ENCODE assay signal across 15 mouse cellular contexts in genomic region chr11:85529531-85530285, GRCm38 (mm10).
DNase-seq lines count a peak whose midpoint lies in the region; ATAC-seq and TF ChIP-seq lines count a peak whose summit lies in the region.
"Had no signal": no experiment of that assay in that cellular context is flagged by ENCODE, and none has a peak within 500 bp of the region (broad histone marks: within the 10 kb centered on the region; RNA-seq: fewer than 3 reads in every experiment).

No protein-coding gene starts in this region.

- H3K27me3 ChIP-seq in liver, adult 2 months (ENCODE audit: control insufficient read depth, insufficient read depth, low read length) = no peaks in the 10 kb centered on the region
- H3K27me3 ChIP-seq in C2C12 (ENCODE audit: control insufficient read depth, insufficient read depth, insufficient read length) (no peaks in the 10 kb centered on the region), MEL (ENCODE audit: control insufficient read depth in 1 of 2, insufficient read depth in 2 of 2, low read length in 2 of 2) (no peaks in the 10 kb centered on the region)
- H3K27me3 ChIP-seq in liver, embryonic 14.5 days (ENCODE audit: control insufficient read depth, insufficient read depth, low read length) = peaks cover 12% of the 10 kb centered on the region
- H3K27me3 ChIP-seq in hindbrain, embryonic 11.5 days (ENCODE audit: control insufficient read depth, insufficient read depth, low read length) = peaks cover 7% of the 10 kb centered on the region
- peaks cover 33% of the 10 kb centered on the region for H3K27me3 ChIP-seq in midbrain, embryonic 15.5 days (replicated peaks)
- H3K27me3 ChIP-seq: embryonic facial prominence, embryonic 12.5 days had no signal

- H3K27ac ChIP-seq in liver, adult 2 months (replicated peaks; ENCODE audit: insufficient read depth, low read depth, low read length) = no peak overlapping the region
- H3K27ac ChIP-seq in MEL (ENCODE audit: control insufficient read depth, low read depth, low read length) = no peak overlapping the region
- H3K27ac ChIP-seq in liver, embryonic 14.5 days = no peak overlapping the region
- H3K27ac ChIP-seq in hindbrain, embryonic 11.5 days (ENCODE audit: low read depth, low read length) = no peak overlapping the region
- no peak overlapping the region for H3K27ac ChIP-seq in midbrain, embryonic 15.5 days
- H3K27ac ChIP-seq: embryonic facial prominence, embryonic 12.5 days; forebrain, embryonic 15.5 days; heart, embryonic 15.5 days; neural tube, embryonic 12.5 days had no signal

- no peak overlapping the region for H3K4me3 ChIP-seq in liver, adult 2 months (ENCODE audit: insufficient read depth, low read depth, low read length)
- H3K4me3 ChIP-seq in C2C12 (ENCODE audit: insufficient read depth, poor library complexity, severe bottlenecking) (no peak overlapping the region), MEL (ENCODE audit: control insufficient read depth in 1 of 2, insufficient read depth in 1 of 2, low read depth in 2 of 2, low read length in 2 of 2) (no peak overlapping the region)
- H3K4me3 ChIP-seq in liver, embryonic 14.5 days (ENCODE audit: insufficient read depth in 1 of 2, low read depth in 2 of 2, low read length in 2 of 2) = no peak overlapping the region
- no peak overlapping the region for H3K4me3 ChIP-seq in hindbrain, embryonic 11.5 days (ENCODE audit: low read depth, low read length)
- H3K4me3 ChIP-seq in midbrain, embryonic 15.5 days = no peak overlapping the region
- H3K4me3 ChIP-seq: embryonic facial prominence, embryonic 12.5 days; forebrain, embryonic 15.5 days; heart, embryonic 15.5 days; neural tube, embryonic 12.5 days had no signal

- H3K79me2 ChIP-seq in liver, adult 2 months (ENCODE audit: control insufficient read depth, insufficient read depth, low read length) = no peaks in the 10 kb centered on the region
- H3K79me2 ChIP-seq in C2C12 (ENCODE audit: control insufficient read depth, insufficient read depth) (no peaks in the 10 kb centered on the region), MEL (ENCODE audit: control insufficient read depth, insufficient read depth, low read length, poor library complexity) (no peaks in the 10 kb centered on the region)

- peak; percentile 86 to 87 for TF ChIP-seq EP300 in MEL (IDR thresholded peaks at IDR 0.05; ENCODE audit: low read depth in 1 of 2, low read length in 2 of 2)
- TF ChIP-seq EP300 in liver, embryonic 14.5 days (IDR thresholded peaks at IDR 0.05; ENCODE audit: low read depth) = peak; percentile 42

- TF ChIP-seq CTCF in liver, adult 2 months (IDR thresholded peaks at IDR 0.05; ENCODE audit: low read depth, low read length) = no peak
- TF ChIP-seq CTCF in C2C12 (IDR thresholded peaks at IDR 0.05; ENCODE audit: control insufficient read depth, insufficient read depth, insufficient read length) (no peak), MEL (IDR thresholded peaks at IDR 0.05 in 2 of 3, conservative IDR thresholded peaks at IDR 0.05 in 1 of 3; ENCODE audit: control insufficient read depth in 1 of 3, insufficient read depth in 1 of 3, low read depth in 2 of 3, low read length in 3 of 3, poor library complexity in 1 of 3, severe bottlenecking in 1 of 3) (no peak)
- TF ChIP-seq CTCF in liver, embryonic 14.5 days (IDR thresholded peaks at IDR 0.05; ENCODE audit: low read depth) = no peak

- no peak overlapping the region for H3K4me2 ChIP-seq in liver, embryonic 14.5 days (ENCODE audit: low read depth)
- no peak overlapping the region for H3K4me2 ChIP-seq in hindbrain, embryonic 11.5 days (replicated peaks; ENCODE audit: low read depth, low read length)
- H3K4me2 ChIP-seq in midbrain, embryonic 15.5 days = no peak overlapping the region
- H3K4me2 ChIP-seq: embryonic facial prominence, embryonic 12.5 days; forebrain, embryonic 15.5 days; heart, embryonic 15.5 days; neural tube, embryonic 12.5 days had no signal

- WGBS in liver, adult 2 months = 15% methylated on average over 5 of the region's 5 CpGs
- WGBS in liver, embryonic 14.5 days (ENCODE audit: insufficient replicate concordance) = 43% methylated on average over 5 of the region's 5 CpGs
- WGBS in hindbrain, embryonic 11.5 days = 71% methylated on average over 5 of the region's 5 CpGs
- 76% methylated on average over 5 of the region's 5 CpGs for WGBS in midbrain, embryonic 15.5 days

- no peaks in the 10 kb centered on the region for H3K79me3 ChIP-seq in C2C12 (ENCODE audit: low read depth)

- TF ChIP-seq POLR2A in liver, adult 2 months (IDR thresholded peaks at IDR 0.05; ENCODE audit: extremely low read depth, insufficient read depth, low read length) = no peak
- TF ChIP-seq POLR2A in MEL (IDR thresholded peaks at IDR 0.05; ENCODE audit: control insufficient read depth in 1 of 2, insufficient read depth in 1 of 2, low read depth in 1 of 2, low read length in 2 of 2, poor library complexity in 1 of 2) = no peak

- H3K9ac ChIP-seq in liver, adult 2 months (ENCODE audit: low read depth, low read length) = no peak overlapping the region
- no peak overlapping the region for H3K9ac ChIP-seq in MEL (ENCODE audit: control insufficient read depth, low read depth, low read length, poor library complexity, severe bottlenecking)
- H3K9ac ChIP-seq in liver, embryonic 14.5 days (replicated peaks) = no peak overlapping the region
- H3K9ac ChIP-seq in hindbrain, embryonic 11.5 days (ENCODE audit: low read depth, low read length) = no peak overlapping the region
- H3K9ac ChIP-seq in midbrain, embryonic 15.5 days = no peak overlapping the region
- H3K9ac ChIP-seq: embryonic facial prominence, embryonic 12.5 days; forebrain, embryonic 15.5 days; heart, embryonic 15.5 days; neural tube, embryonic 12.5 days had no signal

- peaks cover 2% of the 10 kb centered on the region for H3K36me3 ChIP-seq in liver, adult 2 months (ENCODE audit: control insufficient read depth, insufficient read depth, low read length)
- no peaks in the 10 kb centered on the region for H3K36me3 ChIP-seq in C2C12 (ENCODE audit: control insufficient read depth, insufficient read depth)
- peaks cover 0 to 13% of the 10 kb centered on the region in 2 experiments; a peak in 2 of 4 replicates for H3K36me3 ChIP-seq in MEL (ENCODE audit: control insufficient read depth in 1 of 2, insufficient read depth in 2 of 2, low read length in 2 of 2)
- H3K36me3 ChIP-seq in liver, embryonic 14.5 days (replicated peaks; ENCODE audit: control insufficient read depth, insufficient read depth, low read depth) = no peaks in the 10 kb centered on the region
- H3K36me3 ChIP-seq in hindbrain, embryonic 11.5 days (ENCODE audit: control insufficient read depth, insufficient read depth, low read length) = no peaks in the 10 kb centered on the region
- no peaks in the 10 kb centered on the region for H3K36me3 ChIP-seq in midbrain, embryonic 15.5 days (replicated peaks)
- H3K36me3 ChIP-seq: embryonic facial prominence, embryonic 12.5 days; forebrain, embryonic 15.5 days; heart, embryonic 15.5 days; neural tube, embryonic 12.5 days had no signal

- peak; percentile 85 for DNase-seq in liver, adult 2 months (ENCODE audit: extremely low read depth, low read depth, low spot score)
- DNase-seq in liver = no peak
- peak; percentile 47 for DNase-seq in MEL (ENCODE audit: low read depth, low spot score)
- DNase-seq in liver, embryonic 14.5 days (ENCODE audit: low read depth in 3 of 3, low spot score in 3 of 3) = no peak
- DNase-seq in hindbrain, embryonic 11.5 days (ENCODE audit: low spot score) = no peak
- DNase-seq: cerebellum, adult 2 months; spleen, adult 18-20 months; thymus, postnatal 4 days had no signal

- ATAC-seq in liver, embryonic 14.5 days (ENCODE audit: insufficient read depth) = peak; percentile 62
- ATAC-seq in megakaryocyte, adult 5-6 weeks (ENCODE audit: poor library complexity, severe bottlenecking) = no peak
- no peak for ATAC-seq in hindbrain, embryonic 11.5 days (ENCODE audit: low FRiP score)
- no peak for ATAC-seq in midbrain, embryonic 15.5 days (replicated peaks)
- ATAC-seq: forebrain, embryonic 15.5 days had no signal

- H3ac ChIP-seq in C2C12 (ENCODE audit: control insufficient read depth, insufficient read length, low read depth) = no peak overlapping the region

- no peak for TF ChIP-seq RAD21 in MEL (IDR thresholded peaks at IDR 0.05; ENCODE audit: low read depth, low read length)

- H3K9me3 ChIP-seq in MEL (replicated peaks; ENCODE audit: insufficient read depth, low read length) = no peaks in the 10 kb centered on the region
- H3K9me3 ChIP-seq in liver, embryonic 14.5 days (ENCODE audit: control insufficient read depth, low read length) = no peaks in the 10 kb centered on the region
- no peaks in the 10 kb centered on the region for H3K9me3 ChIP-seq in hindbrain, embryonic 11.5 days (ENCODE audit: control insufficient read depth, low read length)
- H3K9me3 ChIP-seq in midbrain, embryonic 15.5 days = no peaks in the 10 kb centered on the region
- H3K9me3 ChIP-seq: embryonic facial prominence, embryonic 12.5 days; forebrain, embryonic 15.5 days; heart, embryonic 15.5 days; neural tube, embryonic 12.5 days had no signal

- H3K4me1 ChIP-seq in liver, adult 2 months (ENCODE audit: control insufficient read depth, insufficient read depth, low read length) = peaks cover 4% of the 10 kb centered on the region; the same call in 1 of the 2 replicates
- peaks cover 7 to 14% of the 10 kb centered on the region in 2 experiments; a peak in 3 of 4 replicates for H3K4me1 ChIP-seq in MEL (ENCODE audit: control insufficient read depth in 1 of 2, insufficient read depth in 2 of 2, low read length in 2 of 2)
- peaks cover 4 to 19% of the 10 kb centered on the region in 2 experiments for H3K4me1 ChIP-seq in liver, embryonic 14.5 days (replicated peaks; ENCODE audit: control insufficient read depth in 2 of 2, insufficient read depth in 2 of 2, low read length in 1 of 2)
- H3K4me1 ChIP-seq in hindbrain, embryonic 11.5 days (replicated peaks; ENCODE audit: control insufficient read depth, insufficient read depth, low read length) = peaks cover 3% of the 10 kb centered on the region
- H3K4me1 ChIP-seq in midbrain, embryonic 15.5 days = peaks cover 11% of the 10 kb centered on the region

TF ChIP-seq in C2C12, 6 proteins besides CTCF, POLR2A, EP300 and RAD21:
- TF ChIP-seq USF1 (IDR thresholded peaks at IDR 0.05; ENCODE audit: low read depth) (no peak), CEBPB (IDR thresholded peaks at IDR 0.05; ENCODE audit: low read depth) (peak; percentile 44)

TF ChIP-seq in MEL, 35 proteins besides CTCF, POLR2A, EP300 and RAD21 (continues in another document):
- no peak for TF ChIP-seq USF2 (IDR thresholded peaks at IDR 0.05; ENCODE audit: borderline replicate concordance in 1 of 2, insufficient read depth in 1 of 2, low read depth in 1 of 2, low read length in 2 of 2)
- peak; percentile 81 for TF ChIP-seq RCOR1 (IDR thresholded peaks at IDR 0.05; ENCODE audit: low read depth, low read length)
- TF ChIP-seq MAZ (IDR thresholded peaks at IDR 0.05; ENCODE audit: low read depth, low read length) = no peak
- TF ChIP-seq ZC3H11A (IDR thresholded peaks at IDR 0.05; ENCODE audit: low read depth, low read length) = no peak
- TF ChIP-seq KAT2A (conservative IDR thresholded peaks at IDR 0.05; ENCODE audit: low read depth, low read length) = no peak
- peak; percentile 93 for TF ChIP-seq TCF12 (IDR thresholded peaks at IDR 0.05; ENCODE audit: low read depth, low read length)
- TF ChIP-seq TAL1 (IDR thresholded peaks at IDR 0.05; ENCODE audit: low read length) = no peak
- no peak for TF ChIP-seq CHD2 (IDR thresholded peaks at IDR 0.05; ENCODE audit: low read length)
- TF ChIP-seq GATA1 (IDR thresholded peaks at IDR 0.05; ENCODE audit: low read depth, low read length) = peak; percentile 99

Comparison
In these comparisons a context has a peak if more than half of its experiments do, and no peak if none do; other contexts are left out.
1. DNase-seq: peak in liver, adult 2 months (single experiment) and MEL (single experiment); none in liver (single experiment), liver, embryonic 14.5 days (0 of 3) and hindbrain, embryonic 11.5 days (single experiment).